Mouse (Mus musculus) T-helper 2 cell (primary cell): ENCODE data around the gene Gpr82.

Experiments
- in situ Hi-C: fragments of 300-600 bp; cut with MboI, MseI; formaldehyde crosslinking; loops from one replicate; pipeline ENCODE4 v1.15.1; 2025; ENCODE audit warnings: high pct_unique_total_duplicates

Gene Gpr82

GRCm38 (mm10) chrX:13691865-13692264 is 30.7 kb downstream of the Gpr82 start:
- in situ Hi-C loops: no loop called here

- in situ Hi-C loops: no loop called here
Observed at GRCm38 (mm10) chrX:13700681-13701080, 39.5 kb downstream of the Gpr82 start.

GRCm38 (mm10) chrX:13705051-13705450 is 43.9 kb downstream of the Gpr82 start:
- in situ Hi-C loops: no loop called here

GRCm38 (mm10) chrX:13710174-13710573 is 49.0 kb downstream of the Gpr82 start:
- in situ Hi-C loops: no loop called here
